Mouse (Mus musculus): ENCODE data around the gene Serpina1f.

The Serpina1f gene

GRCm38 (mm10) chr12:103660076-103660475 lies 35.3 kb downstream of the Serpina1f start:
- DNase-seq, result peak in 1 of 2 experiments; percentile 27

GRCm38 (mm10) chr12:103659171-103659570 lies 36.2 kb downstream of the Serpina1f start:
- DNase-seq, result no peak

GRCm38 (mm10) chr12:103657991-103658390 lies 37.3 kb downstream of the Serpina1f start:
- no peak for DNase-seq

- no peak for DNase-seq
Observed at GRCm38 (mm10) chr12:103656848-103657626, 38.3 kb downstream of the Serpina1f start, which contains the start of gene Serpina6. Serpina6 (minus strand) TSS chr12:103657212.

- no peak for DNase-seq
Observed at GRCm38 (mm10) chr12:103655123-103656044, 39.9 kb downstream of the Serpina1f start.

- DNase-seq, result no peak
Observed at GRCm38 (mm10) chr12:103653836-103654235, 41.5 kb downstream of the Serpina1f start.

- DNase-seq, result no peak
Observed at GRCm38 (mm10) chr12:103646314-103646713, 49.0 kb downstream of the Serpina1f start.

GRCm38 (mm10) chr12:103644601-103645000 lies 50.7 kb downstream of the Serpina1f start:
- DNase-seq, result no peak

GRCm38 (mm10) chr12:103643818-103644217 lies 51.5 kb downstream of the Serpina1f start:
- no peak for DNase-seq

- DNase-seq, result peak; percentile 39 to 88
Observed at GRCm38 (mm10) chr12:103643336-103643735, 52.0 kb downstream of the Serpina1f start.

All from kidney, adult 8-10 months (tissue).